Mouse (Mus musculus): ENCODE measurements around the gene 9030612E09Rik.

Gene 9030612E09Rik

GRCm38 (mm10) chr10:43174326-43175155 is at the start of gene 9030612E09Rik, which contains the start of gene Sobp:
Gene 9030612E09Rik (plus strand): TSS chr10:43174704.
Gene Sobp (minus strand): TSS chr10:43174530.
- no peak for DNase-seq (ENCODE audit: low spot score in 2 of 2)

DNA sequence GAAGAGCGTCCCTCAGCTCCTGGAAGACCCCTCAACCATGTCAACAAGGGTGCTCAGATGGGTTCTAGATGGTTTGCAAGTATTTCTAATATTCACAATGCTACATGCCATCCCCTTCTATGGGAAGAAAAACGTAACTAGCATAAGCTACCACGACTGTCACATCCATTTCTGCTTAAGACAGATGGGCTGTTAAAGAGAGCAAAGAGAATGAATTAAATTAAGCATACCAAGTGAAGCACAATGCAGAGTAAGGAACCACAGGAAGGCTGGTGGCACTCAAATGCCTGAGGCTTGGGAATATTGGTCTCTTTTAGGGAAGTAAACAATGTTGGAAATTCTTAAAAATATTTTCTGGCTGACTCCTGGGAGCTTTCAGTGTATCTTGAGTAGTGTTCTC is 45.8 kb upstream of the 9030612E09Rik start:
- no peak for DNase-seq (ENCODE audit: low spot score in 2 of 2)

DNA sequence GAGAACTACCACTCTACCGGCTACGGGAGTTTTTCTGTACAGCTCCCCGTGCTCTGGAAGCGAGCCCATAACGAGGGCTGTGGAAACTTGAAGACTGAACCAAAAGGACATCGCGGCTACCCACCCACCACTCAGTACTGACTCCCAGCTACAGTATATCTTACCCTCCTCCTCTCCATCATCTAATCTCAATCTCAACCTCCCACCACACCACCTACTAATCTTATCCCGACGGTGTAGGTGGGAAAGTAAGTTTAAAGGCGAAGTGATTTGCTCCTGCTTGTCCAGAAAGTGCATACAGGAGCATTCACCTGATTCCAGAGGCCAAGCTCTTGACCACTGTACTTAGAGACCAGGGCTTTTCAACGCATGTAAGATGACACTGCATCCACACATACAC is 40.5 kb upstream of the 9030612E09Rik start:
- DNase-seq (ENCODE audit: low spot score in 2 of 2): no peak

DNA sequence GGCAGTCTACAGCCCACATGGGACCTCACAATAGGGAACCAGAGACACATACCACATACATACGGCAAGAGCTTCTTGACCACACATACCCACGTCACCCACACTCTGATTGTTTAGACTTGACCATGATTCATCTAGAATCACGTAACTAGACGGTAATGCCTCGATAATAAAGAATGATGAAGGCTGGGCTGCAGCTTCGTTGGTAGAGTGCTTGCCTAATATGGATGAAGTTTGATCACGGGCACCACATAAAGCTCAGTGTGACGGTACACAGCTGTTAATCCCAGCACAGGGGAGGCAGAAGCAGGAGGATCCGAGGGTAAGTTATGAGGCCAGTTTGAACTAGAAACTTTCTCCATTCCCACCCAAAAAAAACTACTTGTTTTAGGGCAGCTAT is 31.3 kb upstream of the 9030612E09Rik start:
- DNase-seq (ENCODE audit: low spot score in 2 of 2): no peak

- DNase-seq (ENCODE audit: low spot score in 2 of 2): no peak
Observed at GRCm38 (mm10) chr10:43148456-43148855, 26.0 kb upstream of the 9030612E09Rik start.

DNA sequence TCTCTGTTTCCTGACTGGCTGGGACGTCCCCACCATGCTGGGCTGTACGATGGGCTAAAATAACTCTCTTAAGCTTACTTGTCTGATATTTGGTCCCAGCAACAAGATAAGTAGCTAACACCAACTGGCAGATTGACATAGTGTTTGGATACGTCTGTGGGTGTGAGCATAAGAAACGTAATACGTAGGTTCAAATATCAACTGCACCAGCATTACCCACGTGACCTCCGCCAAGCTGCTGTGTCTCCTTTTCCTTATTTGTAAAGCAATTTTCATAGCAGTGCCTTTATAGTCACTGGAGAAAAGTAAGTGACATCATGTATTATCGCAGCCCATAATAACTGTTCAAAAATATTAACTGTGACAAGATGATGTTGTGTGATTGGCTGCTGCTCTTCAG is 21.9 kb upstream of the 9030612E09Rik start:
- DNase-seq (ENCODE audit: low spot score in 2 of 2): no peak

GRCm38 (mm10) chr10:43155046-43155560 is 19.4 kb upstream of the 9030612E09Rik start:
- DNase-seq (ENCODE audit: low spot score in 2 of 2): no peak

- DNase-seq (ENCODE audit: low spot score in 2 of 2): no peak
Observed at GRCm38 (mm10) chr10:43158917-43159316, 15.6 kb upstream of the 9030612E09Rik start.

GRCm38 (mm10) chr10:43159333-43159732 is 15.2 kb upstream of the 9030612E09Rik start:
- DNase-seq (ENCODE audit: low spot score in 2 of 2): no peak

GRCm38 (mm10) chr10:43162318-43162717 is 12.2 kb upstream of the 9030612E09Rik start:
- DNase-seq (ENCODE audit: low spot score in 2 of 2): no peak

DNA sequence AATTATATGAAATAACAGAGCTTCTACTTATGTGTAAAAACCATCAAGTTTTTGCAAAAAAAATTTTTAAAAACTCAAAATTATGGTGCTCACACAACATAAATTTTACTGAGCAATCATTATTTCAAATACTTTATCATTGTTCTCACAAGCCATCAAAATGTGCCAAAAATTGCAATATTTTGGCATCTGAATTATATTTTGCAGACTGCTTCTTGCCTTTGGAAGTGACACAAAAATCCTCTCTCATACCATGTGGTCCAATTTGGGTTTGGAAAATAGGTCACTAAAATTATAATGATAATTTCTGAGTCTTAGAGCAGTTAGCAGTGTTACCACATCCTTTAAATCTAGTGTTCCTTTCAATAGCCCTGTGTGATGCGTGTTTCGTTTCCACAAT is 10.1 kb upstream of the 9030612E09Rik start:
- DNase-seq (ENCODE audit: low spot score in 2 of 2): no peak

DNA sequence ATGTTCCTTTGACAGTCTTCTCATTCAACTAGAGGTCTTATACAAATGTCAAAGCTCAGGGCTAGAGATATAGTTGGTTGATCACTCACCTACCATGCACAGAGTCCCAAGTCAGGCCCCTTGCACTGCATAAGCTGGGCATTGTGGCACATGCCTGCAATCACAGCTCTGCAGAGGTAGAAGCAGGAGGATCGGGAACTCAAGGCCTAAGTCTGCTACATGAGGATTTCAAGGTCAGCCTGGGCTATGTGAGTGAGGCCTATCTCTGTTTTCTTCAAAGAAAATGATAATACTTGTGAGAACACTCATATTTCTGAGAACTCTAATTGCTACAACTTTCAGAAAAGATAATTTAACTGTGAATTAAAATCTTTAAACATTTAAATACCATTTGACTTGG is 8.4 kb upstream of the 9030612E09Rik start:
- no peak for DNase-seq (ENCODE audit: low spot score in 2 of 2)

GRCm38 (mm10) chr10:43166817-43167216 is 7.7 kb upstream of the 9030612E09Rik start:
- no peak for DNase-seq (ENCODE audit: low spot score in 2 of 2)

GRCm38 (mm10) chr10:43168847-43169246 is 5.7 kb upstream of the 9030612E09Rik start:
- no peak for DNase-seq (ENCODE audit: low spot score in 2 of 2)

- DNase-seq (ENCODE audit: low spot score in 2 of 2): no peak
Observed at GRCm38 (mm10) chr10:43171106-43171505, 3.4 kb upstream of the 9030612E09Rik start.

GRCm38 (mm10) chr10:43172066-43172465 is 2.4 kb upstream of the 9030612E09Rik start:
- no peak for DNase-seq (ENCODE audit: low spot score in 2 of 2)

GRCm38 (mm10) chr10:43172554-43172953 is 1.9 kb upstream of the 9030612E09Rik start:
- DNase-seq (ENCODE audit: low spot score in 2 of 2): no peak

DNA sequence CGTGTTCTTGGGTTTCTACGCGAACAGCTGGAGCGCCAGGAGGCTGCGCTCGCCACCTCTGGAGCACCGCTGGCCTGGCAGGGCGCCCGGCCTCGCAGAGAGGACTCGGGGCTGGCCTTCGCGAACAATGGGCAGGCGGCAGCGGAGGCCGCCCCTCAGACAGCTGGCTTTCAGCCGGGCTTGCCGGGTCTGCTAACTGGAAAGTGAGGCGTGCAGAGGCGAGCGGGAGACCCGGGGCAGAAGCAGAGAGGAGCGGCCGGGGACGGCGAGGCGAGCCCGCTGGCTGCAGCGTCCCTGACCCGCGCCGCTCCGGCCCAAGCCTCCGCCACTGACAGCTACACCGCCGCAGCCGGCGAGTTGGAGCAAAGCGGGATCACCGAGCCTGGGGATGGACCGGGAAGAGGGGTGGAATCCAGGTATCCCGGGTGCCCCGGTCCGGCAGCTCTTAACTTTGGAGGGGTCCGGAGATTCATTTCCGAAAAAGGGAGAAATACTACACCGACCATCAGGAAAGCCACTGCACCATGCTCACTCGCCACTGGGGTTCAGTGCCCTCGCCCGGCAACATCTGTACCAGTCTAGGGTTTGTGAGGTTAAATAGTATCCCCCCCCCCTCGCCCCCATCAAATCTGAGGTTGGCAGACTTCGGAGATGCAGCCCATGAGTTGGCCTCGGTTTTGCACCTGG is 1.2 kb upstream of the 9030612E09Rik start:
- DNase-seq (ENCODE audit: low spot score in 2 of 2): no peak

GRCm38 (mm10) chr10:43173828-43174325 is 627 bp upstream of the 9030612E09Rik start:
- DNase-seq (ENCODE audit: low spot score in 2 of 2): no peak

DNA sequence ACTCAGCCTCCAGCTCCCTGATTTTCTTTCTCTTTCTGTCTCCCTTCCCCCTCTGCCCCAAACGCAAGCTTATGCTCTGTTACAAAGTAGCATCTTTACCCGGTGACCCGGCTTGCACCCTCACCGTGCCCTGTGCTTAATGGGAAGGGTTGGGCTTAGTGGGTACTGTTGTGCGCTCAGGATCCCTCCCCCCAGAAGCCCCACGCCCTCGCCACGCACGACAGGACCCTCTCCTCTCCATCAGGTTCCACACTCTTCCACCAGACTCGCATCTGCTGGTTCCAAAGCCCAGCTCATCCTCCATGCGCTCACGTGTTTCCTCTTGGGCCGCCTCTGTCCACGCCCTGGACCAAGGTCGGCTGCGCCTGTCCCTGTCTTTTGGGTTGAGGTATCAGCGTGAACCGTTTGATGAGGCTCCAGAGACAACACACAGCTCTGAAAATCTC is 675 bp downstream of the 9030612E09Rik start:
- no peak for DNase-seq (ENCODE audit: low spot score in 2 of 2)

DNA sequence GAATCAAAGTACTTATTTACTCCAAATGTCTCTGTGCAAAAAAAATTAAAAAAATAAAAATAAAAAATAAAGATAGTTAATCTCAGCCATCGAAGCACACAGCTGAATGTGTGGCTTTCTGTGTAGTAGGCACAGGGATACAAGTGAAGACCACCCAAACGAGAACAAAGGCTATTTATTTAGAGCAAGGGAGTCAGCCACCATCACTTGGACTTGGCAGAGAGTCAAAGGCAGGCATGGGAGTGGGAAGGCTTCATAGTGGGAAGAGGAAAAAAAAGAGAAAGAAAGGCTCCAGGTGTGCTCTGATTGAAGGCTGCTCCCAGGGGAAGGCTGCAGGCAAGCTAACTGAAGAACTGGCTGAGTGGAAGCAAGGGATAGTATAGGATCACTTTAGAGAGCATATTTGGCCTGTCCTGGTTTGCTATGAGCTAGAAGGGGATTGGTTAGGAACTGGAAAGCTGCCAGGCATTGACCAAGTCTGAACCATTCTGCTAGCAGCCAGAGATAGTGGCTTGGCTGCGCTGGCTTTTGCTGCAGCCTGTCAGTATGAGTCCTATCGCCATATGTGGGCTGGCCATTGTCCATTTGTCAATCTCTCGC is 5.9 kb downstream of the 9030612E09Rik start:
- no peak for DNase-seq (ENCODE audit: low spot score in 2 of 2)

GRCm38 (mm10) chr10:43200206-43200605 is 25.7 kb downstream of the 9030612E09Rik start:
- no peak for DNase-seq (ENCODE audit: low spot score in 2 of 2)

All from spleen, postnatal 36 days (tissue).